Mouse (Mus musculus): ENCODE results near the gene Chn1. TPM values are rescaled to one million over a fixed set of nuclear protein-coding genes. Genes with fewer than 3 reads are reported as not detected.

The Chn1 gene
- polyA plus RNA-seq, 1 experiment from 2014 or later, result not detected

GRCm38 (mm10) chr2:73604579-73604978 lies 170.6 kb downstream of the Chn1 start:
- no peaks in the 10 kb centered on the region for H3K79me2 ChIP-seq (ENCODE audit: inconsistent target)
- WGBS (ENCODE audit: missing documents), result 60% methylated on average over 2 of the region's 2 CpGs
- no peak overlapping the region for H3K27ac ChIP-seq
- H3K4me3 ChIP-seq (ENCODE audit: inconsistent target), result no peak overlapping the region
- H3K36me3 ChIP-seq (ENCODE audit: inconsistent target), result no peaks in the 10 kb centered on the region

GRCm38 (mm10) chr2:73600650-73601049 lies 174.5 kb downstream of the Chn1 start:
- H3K79me2 ChIP-seq (ENCODE audit: inconsistent target), result no peaks in the 10 kb centered on the region
- H3K4me3 ChIP-seq (ENCODE audit: inconsistent target), result no peak overlapping the region
- WGBS (ENCODE audit: missing documents), result 81% methylated on average over 2 of the region's 2 CpGs
- H3K27ac ChIP-seq, result no peak overlapping the region
- no peaks in the 10 kb centered on the region for H3K36me3 ChIP-seq (ENCODE audit: inconsistent target)

- H3K36me3 ChIP-seq (ENCODE audit: inconsistent target), result no peaks in the 10 kb centered on the region
- 83% methylated on average over 10 of the region's 11 CpGs for WGBS (ENCODE audit: missing documents)
- H3K4me3 ChIP-seq (ENCODE audit: inconsistent target), result no peak overlapping the region
- H3K79me2 ChIP-seq (ENCODE audit: inconsistent target), result no peaks in the 10 kb centered on the region
- H3K27ac ChIP-seq, result no peak overlapping the region
Observed at GRCm38 (mm10) chr2:73597772-73598171, 177.4 kb downstream of the Chn1 start.

GRCm38 (mm10) chr2:73596786-73597185 lies 178.4 kb downstream of the Chn1 start:
- no peaks in the 10 kb centered on the region for H3K36me3 ChIP-seq (ENCODE audit: inconsistent target)
- H3K79me2 ChIP-seq (ENCODE audit: inconsistent target), result no peaks in the 10 kb centered on the region
- H3K27ac ChIP-seq, result no peak overlapping the region
- H3K4me3 ChIP-seq (ENCODE audit: inconsistent target), result no peak overlapping the region
- 36% methylated on average over 9 of the region's 9 CpGs for WGBS (ENCODE audit: missing documents)

- WGBS (ENCODE audit: missing documents), result 84% methylated on average over 5 of the region's 5 CpGs
- no peaks in the 10 kb centered on the region for H3K36me3 ChIP-seq (ENCODE audit: inconsistent target)
- no peaks in the 10 kb centered on the region for H3K79me2 ChIP-seq (ENCODE audit: inconsistent target)
- H3K27ac ChIP-seq, result no peak overlapping the region
- no peak overlapping the region for H3K4me3 ChIP-seq (ENCODE audit: inconsistent target)
Observed at GRCm38 (mm10) chr2:73596326-73596725, 178.8 kb downstream of the Chn1 start.

- WGBS (ENCODE audit: missing documents), result 61% methylated on average over 2 of the region's 2 CpGs
- Histone ChIP-seq H3K79me2 (ENCODE audit: inconsistent target) (no peaks in the 10 kb centered on the region), H3K27ac (no peak overlapping the region), H3K36me3 (ENCODE audit: inconsistent target) (no peaks in the 10 kb centered on the region), H3K4me3 (ENCODE audit: inconsistent target) (no peak overlapping the region)
Observed at GRCm38 (mm10) chr2:73593101-73593439, 182.1 kb downstream of the Chn1 start.

- Histone ChIP-seq H3K79me2 (ENCODE audit: inconsistent target) (no peaks in the 10 kb centered on the region), H3K4me3 (ENCODE audit: inconsistent target) (no peak overlapping the region), H3K36me3 (ENCODE audit: inconsistent target) (no peaks in the 10 kb centered on the region), H3K27ac (no peak overlapping the region)
- WGBS (ENCODE audit: missing documents), result 38% methylated on average over 14 of the region's 14 CpGs
Observed at GRCm38 (mm10) chr2:73592231-73593100, 182.7 kb downstream of the Chn1 start.

- Histone ChIP-seq H3K27ac (no peak overlapping the region), H3K79me2 (ENCODE audit: inconsistent target) (no peaks in the 10 kb centered on the region), H3K4me3 (ENCODE audit: inconsistent target) (no peak overlapping the region), H3K36me3 (ENCODE audit: inconsistent target) (no peaks in the 10 kb centered on the region)
- 90% methylated on average over 6 of the region's 6 CpGs for WGBS (ENCODE audit: missing documents)
Observed at GRCm38 (mm10) chr2:73591246-73591645, 183.9 kb downstream of the Chn1 start.

- H3K4me3 ChIP-seq (ENCODE audit: inconsistent target), result no peak overlapping the region
- H3K27ac ChIP-seq, result no peak overlapping the region
- H3K79me2 ChIP-seq (ENCODE audit: inconsistent target), result no peaks in the 10 kb centered on the region
- WGBS (ENCODE audit: missing documents), result 24% methylated on average over 12 of the region's 12 CpGs
- H3K36me3 ChIP-seq (ENCODE audit: inconsistent target), result no peaks in the 10 kb centered on the region
Observed at GRCm38 (mm10) chr2:73590106-73590505, 185.0 kb downstream of the Chn1 start.

GRCm38 (mm10) chr2:73588951-73589350 lies 186.2 kb downstream of the Chn1 start:
- no peak overlapping the region for H3K27ac ChIP-seq
- no peaks in the 10 kb centered on the region for H3K36me3 ChIP-seq (ENCODE audit: inconsistent target)
- WGBS (ENCODE audit: missing documents), result 88% methylated on average over 2 of the region's 2 CpGs
- H3K4me3 ChIP-seq (ENCODE audit: inconsistent target), result no peak overlapping the region
- no peaks in the 10 kb centered on the region for H3K79me2 ChIP-seq (ENCODE audit: inconsistent target)

GRCm38 (mm10) chr2:73587109-73587506 lies 188.0 kb downstream of the Chn1 start:
- no peak overlapping the region for H3K27ac ChIP-seq
- no peak overlapping the region for H3K4me3 ChIP-seq (ENCODE audit: inconsistent target)
- no peaks in the 10 kb centered on the region for H3K36me3 ChIP-seq (ENCODE audit: inconsistent target)
- WGBS (ENCODE audit: missing documents), result 80% methylated on average over 4 of the region's 4 CpGs
- H3K79me2 ChIP-seq (ENCODE audit: inconsistent target), result no peaks in the 10 kb centered on the region

GRCm38 (mm10) chr2:73586392-73587108 lies 188.6 kb downstream of the Chn1 start:
- H3K4me3 ChIP-seq (ENCODE audit: inconsistent target), result no peak overlapping the region
- 84% methylated on average over 10 of the region's 10 CpGs for WGBS (ENCODE audit: missing documents)
- H3K27ac ChIP-seq, result no peak overlapping the region
- H3K36me3 ChIP-seq (ENCODE audit: inconsistent target), result no peaks in the 10 kb centered on the region
- no peaks in the 10 kb centered on the region for H3K79me2 ChIP-seq (ENCODE audit: inconsistent target)

- Histone ChIP-seq H3K4me3 (ENCODE audit: inconsistent target) (no peak overlapping the region), H3K36me3 (ENCODE audit: inconsistent target) (no peaks in the 10 kb centered on the region), H3K27ac (no peak overlapping the region), H3K79me2 (ENCODE audit: inconsistent target) (no peaks in the 10 kb centered on the region)
- WGBS (ENCODE audit: missing documents), result 73% methylated on average over 12 of the region's 12 CpGs
Observed at GRCm38 (mm10) chr2:73585347-73585831, 189.8 kb downstream of the Chn1 start.

- H3K36me3 ChIP-seq (ENCODE audit: inconsistent target), result no peaks in the 10 kb centered on the region
- 8% methylated on average over 13 of the region's 18 CpGs for WGBS (ENCODE audit: missing documents)
- H3K79me2 ChIP-seq (ENCODE audit: inconsistent target), result no peaks in the 10 kb centered on the region
- H3K27ac ChIP-seq, result no peak overlapping the region
- no peak overlapping the region; the same call in 1 of the 2 replicates for H3K4me3 ChIP-seq (ENCODE audit: inconsistent target)
Observed at GRCm38 (mm10) chr2:73584645-73585346, 190.3 kb downstream of the Chn1 start.

GRCm38 (mm10) chr2:73580720-73581119 lies 194.4 kb downstream of the Chn1 start:
- Histone ChIP-seq H3K36me3 (ENCODE audit: inconsistent target) (no peaks in the 10 kb centered on the region), H3K27ac (no peak overlapping the region), H3K4me3 (ENCODE audit: inconsistent target) (no peak overlapping the region), H3K79me2 (ENCODE audit: inconsistent target) (no peaks in the 10 kb centered on the region)
- 95% methylated on average over 5 of the region's 5 CpGs for WGBS (ENCODE audit: missing documents)
